Comparison of ENCODE assay signal across 8 mouse cellular contexts in genomic region chr19:6057313-6058096, GRCm38 (mm10). TPM values are rescaled to one million over a fixed set of nuclear protein-coding genes. Genes with fewer than 3 reads are reported as not detected.
A peak's percentile ranks its signal among the peaks of the same experiment; 100 is the strongest.
DNase-seq lines count a peak whose midpoint lies in the region; ATAC-seq lines count a peak whose summit lies in the region.

Gene Mrpl49, minus strand, starts transcription at chr19:6057785.
Gene Fau, plus strand, starts transcription at chr19:6057844.

- under 1% methylated on average over 50 of the region's 63 CpGs for WGBS in hindbrain, embryonic 16.5 days
- WGBS in macrophage (ENCODE audit: missing documents): under 1% methylated on average over 63 of the region's 63 CpGs

- peak; percentile 99 for DNase-seq in T-cell, adult 2 months (ENCODE audit: low spot score)
- DNase-seq in cerebellum, postnatal 36 days: peak; percentile 98 to 99
- peak; percentile 98 for DNase-seq in gastrocnemius, adult 18-20 months (ENCODE audit: low spot score)
- DNase-seq in left cerebral cortex, adult 18-20 months (ENCODE audit: low spot score in 2 of 2): peak; percentile 99 to 100
- peak; percentile 99 for DNase-seq in right cerebral cortex, adult 18-20 months
- peak; percentile 93 for DNase-seq in urinary bladder, postnatal 10 days (ENCODE audit: low spot score)

- peaks cover 70% of the 10 kb centered on the region for H3K79me2 ChIP-seq in macrophage (ENCODE audit: inconsistent target)

- H3K4me2 ChIP-seq in hindbrain, embryonic 16.5 days (ENCODE audit: low read length): peak within 1 kb of the TSS; percentile 90

- H3K4me1 ChIP-seq in hindbrain, embryonic 16.5 days (ENCODE audit: control insufficient read depth, insufficient read depth, low read depth, low read length): peaks cover 28% of the 10 kb centered on the region

- peak; percentile 89 for ATAC-seq in hindbrain, embryonic 16.5 days

- peak within 1 kb of the TSS; percentile 89 for H3K9ac ChIP-seq in hindbrain, embryonic 16.5 days (ENCODE audit: low read depth, low read length)

- H3K4me3 ChIP-seq in hindbrain, embryonic 16.5 days (ENCODE audit: low read length): peak within 1 kb of the TSS; percentile 63
- peak within 1 kb of the TSS; percentile 78 for H3K4me3 ChIP-seq in macrophage (ENCODE audit: inconsistent target)

- peaks cover 24% of the 10 kb centered on the region for H3K36me3 ChIP-seq in hindbrain, embryonic 16.5 days (ENCODE audit: control insufficient read depth, insufficient read depth, low read length)
- peaks cover 33% of the 10 kb centered on the region for H3K36me3 ChIP-seq in macrophage (ENCODE audit: inconsistent target)

- H3K27me3 ChIP-seq in hindbrain, embryonic 16.5 days (replicated peaks; ENCODE audit: control insufficient read depth, insufficient read depth, low read length): no peaks in the 10 kb centered on the region

- no peaks in the 10 kb centered on the region for H3K9me3 ChIP-seq in hindbrain, embryonic 16.5 days (ENCODE audit: control insufficient read depth, low read length)

- H3K27ac ChIP-seq in hindbrain, embryonic 16.5 days (ENCODE audit: low read depth, low read length): peak within 1 kb of the TSS; percentile 80
- H3K27ac ChIP-seq in macrophage: peak within 1 kb of the TSS; percentile 78

RNA-seq across cellular contexts. Expression of gene Mrpl49, which starts in this region (rescaled TPM):
- total RNA-seq in gastrocnemius, adult 18-20 months (2021): 10 to 100 TPM; 27.5 to 29.3 TPM
- polyA plus RNA-seq in hindbrain, embryonic 16.5 days (2015; fragmentation: Nextera tagmentation; extraction: Ambion mirVana): 62.4 and 68.8 TPM in 2 replicates
- 10 to 100 TPM; 42.5 to 51.3 TPM for total RNA-seq in left cerebral cortex, adult 18-20 months (2021)
- total RNA-seq in macrophage (2018; cell fraction: chromatin; rRNA removed): 10 to 100 TPM in 14 of 26 experiments, 1 to 10 TPM in 12; 1.1 to 29.3 (median 12.0) TPM
- total RNA-seq in macrophage (2018; cell fraction: cytosol; rRNA removed): 10 to 100 TPM in 25 of 26 experiments, 1 to 10 TPM in 1; 10.0 to 29.0 (median 22.0) TPM
- total RNA-seq in macrophage (2018; cell fraction: nucleus; rRNA removed): 10 to 100 TPM in 14 of 26 experiments, 1 to 10 TPM in 12; 3.0 to 31.2 (median 10.1) TPM
- 21.9 to 37.4 TPM (median 33.3 TPM) in 3 replicates for polyA plus RNA-seq in macrophage (2018)

RNA-seq across cellular contexts. Expression of gene Fau, which starts in this region (rescaled TPM):
- total RNA-seq in gastrocnemius, adult 18-20 months (2021): 100 to 1,000 TPM; 425 to 500 TPM
- 471 and 479 TPM in 2 replicates for polyA plus RNA-seq in hindbrain, embryonic 16.5 days (2015; fragmentation: Nextera tagmentation; extraction: Ambion mirVana)
- 100 to 1,000 TPM; 717 to 762 TPM for total RNA-seq in left cerebral cortex, adult 18-20 months (2021)
- total RNA-seq in macrophage (2018; cell fraction: chromatin; rRNA removed): 100 to 1,000 TPM in 7 of 26 experiments, 10 to 100 TPM in 19; 47.1 to 193 (median 87.2) TPM
- 1,000 to 10,000 TPM; 1,233 to 3,484 (median 1,756) TPM for total RNA-seq in macrophage (2018; cell fraction: cytosol; rRNA removed)
- total RNA-seq in macrophage (2018; cell fraction: nucleus; rRNA removed): 100 to 1,000 TPM; 201 to 530 (median 344) TPM
- 767 to 1,640 TPM (median 1,335 TPM) in 3 replicates for polyA plus RNA-seq in macrophage (2018)

Comparison
In these comparisons a context has a peak if more than half of its experiments do, and no peak if none do; other contexts are left out.
1. Peak in every context shown above with its lines: DNase-seq, ATAC-seq, H3K4me3 ChIP-seq and H3K27ac ChIP-seq.